10 mouse cellular contexts compared by ENCODE assay signal in the genomic region with DNA sequence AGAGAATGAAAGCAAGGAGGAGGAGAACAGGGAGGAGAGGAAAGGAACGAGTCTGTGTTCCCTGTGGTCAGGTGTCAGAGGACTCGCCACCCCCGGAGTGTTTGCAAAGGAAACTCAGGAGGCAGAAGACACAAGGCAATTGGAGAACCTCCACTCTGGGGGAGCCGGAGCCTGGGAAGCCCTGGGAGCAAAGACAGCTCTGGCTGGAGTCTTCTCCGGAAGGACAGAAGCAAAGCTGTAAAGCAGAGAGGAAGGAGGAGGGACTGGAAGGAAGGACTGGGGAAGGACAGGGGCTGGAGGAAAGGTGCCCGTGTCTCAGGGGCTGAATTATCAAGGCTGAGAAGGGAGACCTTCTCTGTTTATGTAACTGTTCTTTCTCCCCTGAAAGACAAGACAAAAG.
DNase-seq lines count a peak whose midpoint lies in the region; ATAC-seq and TF ChIP-seq lines count a peak whose summit lies in the region.
"Had no signal": no experiment of that assay in that cellular context is flagged by ENCODE, and none has a peak within 500 bp of the region (broad histone marks: within the 10 kb centered on the region; RNA-seq: fewer than 3 reads in every experiment).

No protein-coding gene starts in this region.

- no peak for TF ChIP-seq POLR2A in myocyte (IDR thresholded peaks at IDR 0.05; ENCODE audit: insufficient read length, low read depth)

- no peak overlapping the region for H3K27ac ChIP-seq in embryonic facial prominence, embryonic 13.5 days
- H3K27ac ChIP-seq in hindbrain, embryonic 16.5 days (ENCODE audit: low read depth, low read length) = 0 out of 2 replicates have a peak overlapping the region, but pooled peaks have one; percentile 9
- H3K27ac ChIP-seq: midbrain, embryonic 12.5 days had no signal

- 0 out of 2 replicates have a peak overlapping the region, but pooled peaks have one; percentile 11 for H3K9ac ChIP-seq in embryonic facial prominence, embryonic 13.5 days
- H3K9ac ChIP-seq in hindbrain, embryonic 16.5 days (ENCODE audit: low read depth, low read length) = no peak overlapping the region
- H3K9ac ChIP-seq: midbrain, embryonic 12.5 days had no signal

- H3K79me2 ChIP-seq in myocyte (ENCODE audit: control insufficient read depth, insufficient read depth) = no peaks in the 10 kb centered on the region

- H3K4me3 ChIP-seq in embryonic facial prominence, embryonic 13.5 days = no peak overlapping the region
- no peak overlapping the region for H3K4me3 ChIP-seq in hindbrain, embryonic 16.5 days (ENCODE audit: low read length)
- H3K4me3 ChIP-seq in myocyte = no peak overlapping the region
- H3K4me3 ChIP-seq: midbrain, embryonic 12.5 days had no signal

- DNase-seq in kidney, adult 9 months = peak; percentile 13
- no peak for DNase-seq in kidney, adult 8-10 months
- DNase-seq in urinary bladder, adult 18-20 months (ENCODE audit: low spot score in 2 of 2) = no peak
- DNase-seq: gastrocnemius, postnatal 36 days; thymus, postnatal 14 days had no signal

- 35% methylated on average over 6 of the region's 6 CpGs for WGBS in embryonic facial prominence, embryonic 13.5 days
- WGBS in hindbrain, embryonic 16.5 days = 35% methylated on average over 6 of the region's 6 CpGs

- H3K4me1 ChIP-seq in embryonic facial prominence, embryonic 13.5 days = 0 out of 2 replicates have a peak, but pooled peaks cover 7% of the 10 kb centered on the region
- H3K4me1 ChIP-seq in hindbrain, embryonic 16.5 days (ENCODE audit: control insufficient read depth, insufficient read depth, low read depth, low read length) = no peaks in the 10 kb centered on the region
- H3K4me1 ChIP-seq: midbrain, embryonic 12.5 days had no signal

- H3K27me3 ChIP-seq in embryonic facial prominence, embryonic 13.5 days = no peaks in the 10 kb centered on the region
- H3K27me3 ChIP-seq in hindbrain, embryonic 16.5 days (replicated peaks; ENCODE audit: control insufficient read depth, insufficient read depth, low read length) = no peaks in the 10 kb centered on the region
- H3K27me3 ChIP-seq in myocyte (ENCODE audit: control insufficient read depth, insufficient read depth, insufficient read length) = peaks cover 3% of the 10 kb centered on the region
- H3K27me3 ChIP-seq: midbrain, embryonic 12.5 days had no signal

- no peak overlapping the region for H3ac ChIP-seq in myocyte (ENCODE audit: control insufficient read depth, insufficient read length)

- no peaks in the 10 kb centered on the region for H3K36me3 ChIP-seq in embryonic facial prominence, embryonic 13.5 days
- no peaks in the 10 kb centered on the region for H3K36me3 ChIP-seq in hindbrain, embryonic 16.5 days (ENCODE audit: control insufficient read depth, insufficient read depth, low read length)
- H3K36me3 ChIP-seq in myocyte (ENCODE audit: control insufficient read depth, insufficient read depth) = no peaks in the 10 kb centered on the region
- H3K36me3 ChIP-seq: midbrain, embryonic 12.5 days had no signal

- H3K9me3 ChIP-seq in embryonic facial prominence, embryonic 13.5 days = no peaks in the 10 kb centered on the region
- H3K9me3 ChIP-seq in hindbrain, embryonic 16.5 days (ENCODE audit: control insufficient read depth, low read length) = no peaks in the 10 kb centered on the region
- H3K9me3 ChIP-seq: midbrain, embryonic 12.5 days had no signal

- ATAC-seq in embryonic facial prominence, embryonic 13.5 days (ENCODE audit: insufficient number of reproducible peaks, insufficient read depth, low FRiP score, low TSS enrichment, low read depth) = no peak
- no peak for ATAC-seq in hindbrain, embryonic 16.5 days
- no peak for ATAC-seq in megakaryocyte-erythroid progenitor cell, adult 5-6 weeks (replicated peaks; ENCODE audit: low FRiP score, low TSS enrichment, poor library complexity, severe bottlenecking)

- H3K4me2 ChIP-seq in embryonic facial prominence, embryonic 13.5 days = no peak overlapping the region; the same call in 1 of the 2 replicates
- peak overlapping the region; percentile 16; the same call in 1 of the 2 replicates for H3K4me2 ChIP-seq in hindbrain, embryonic 16.5 days (ENCODE audit: low read length)
- peak overlapping the region; percentile 49 for H3K4me2 ChIP-seq in myocyte (ENCODE audit: low read depth)
- H3K4me2 ChIP-seq: midbrain, embryonic 12.5 days had no signal

TF ChIP-seq in myocyte, 11 proteins besides CTCF, POLR2A, EP300 and RAD21:
- no peak for TF ChIP-seq MAX (IDR thresholded peaks at IDR 0.05; ENCODE audit: low read depth)
- TF ChIP-seq USF1 (IDR thresholded peaks at IDR 0.05; ENCODE audit: low read depth) = no peak
- TF ChIP-seq MYOG (IDR thresholded peaks at IDR 0.05; ENCODE audit: control insufficient read depth in 1 of 3, insufficient read depth in 1 of 3, insufficient read length in 2 of 3, low read depth in 2 of 3) = no peak
- TF ChIP-seq SRF (IDR thresholded peaks at IDR 0.05; ENCODE audit: control insufficient read depth, insufficient read length, low read depth) = no peak
- TF ChIP-seq REST (IDR thresholded peaks at IDR 0.05; ENCODE audit: insufficient read depth, insufficient read length) = no peak
- TF ChIP-seq E2F4 (IDR thresholded peaks at IDR 0.05; ENCODE audit: insufficient read depth) = no peak
- TF ChIP-seq TCF12 (IDR thresholded peaks at IDR 0.05; ENCODE audit: insufficient read depth, poor library complexity, severe bottlenecking) = no peak
- TF ChIP-seq CEBPB (IDR thresholded peaks at IDR 0.05; ENCODE audit: insufficient read depth, poor library complexity, severe bottlenecking) = no peak
- TF ChIP-seq TCF3 (IDR thresholded peaks at IDR 0.05; ENCODE audit: insufficient read length, low read depth) = no peak
- TF ChIP-seq MYOD1 (IDR thresholded peaks at IDR 0.05; ENCODE audit: control insufficient read depth in 1 of 3, insufficient read length in 2 of 3, low read depth in 2 of 3) = no peak
- no peak for TF ChIP-seq POLR2AphosphoS2 (IDR thresholded peaks at IDR 0.05; ENCODE audit: insufficient read length, low read depth)
